Mouse (Mus musculus) lung, adult 2 months (tissue): ENCODE data around the gene Fzr1.

Experiments used
- CTCF ChIP-seq: fragments of 200-500 bp; IDR thresholded peaks from 2 replicates; pipeline ENCODE4 v1.5.1; 2011; ENCODE audit warnings: mild to moderate bottlenecking, low read length, control low read depth; ENCODE audit not compliant: insufficient read depth
- POLR2A ChIP-seq: fragments of 200-500 bp; IDR thresholded peaks from 2 replicates; pipeline ENCODE4 v1.6.1; 2011; ENCODE audit warnings: low read depth, mild to moderate bottlenecking, control low read depth, low read length, borderline replicate concordance; ENCODE audit errors: extremely low read depth

DNA sequence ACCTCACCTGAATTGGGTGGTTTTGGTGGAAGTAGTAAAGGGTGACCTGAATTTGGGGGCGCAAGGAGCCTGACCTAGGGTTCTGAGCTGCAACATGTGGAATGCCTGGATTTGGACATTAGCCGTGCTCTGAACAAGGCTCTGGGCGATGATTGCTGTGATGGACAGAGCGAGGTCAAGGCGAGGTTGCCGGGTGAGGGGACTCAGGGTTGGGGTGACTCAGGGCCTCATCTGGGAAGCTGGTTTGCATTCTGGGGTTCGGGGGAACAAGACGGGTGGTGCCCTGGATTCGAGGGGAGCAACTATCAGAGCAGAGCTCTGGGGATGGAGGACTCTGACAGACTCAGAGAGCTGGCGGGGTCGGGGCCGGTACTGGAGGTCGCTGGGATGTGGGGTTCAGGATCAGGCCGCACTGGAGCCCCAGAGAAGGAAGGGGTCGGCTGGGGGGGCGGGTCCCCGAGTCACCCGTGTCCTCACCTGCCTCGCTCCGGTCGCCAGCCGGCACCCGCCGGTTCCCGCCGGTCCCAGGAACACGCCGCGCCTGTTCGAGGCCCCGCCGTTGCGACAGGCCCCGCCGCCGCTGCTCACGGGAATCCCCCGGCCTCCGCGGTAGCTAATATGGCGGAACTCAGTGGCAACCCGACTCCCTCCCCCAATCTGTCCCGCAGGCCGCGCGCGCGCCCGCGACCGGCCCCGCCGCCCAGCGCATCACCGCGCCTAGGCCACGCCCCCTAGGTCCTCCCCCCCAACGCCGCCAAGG, at the start of gene Fzr1:
- TF ChIP-seq CTCF = no peak
- TF ChIP-seq POLR2A = peak; percentile 54; the same call in 1 of the 2 replicates
